Mouse (Mus musculus) myocyte (in vitro differentiated cells): Measurements from ENCODE around the gene Sit1. TPM values are rescaled to one million over a fixed set of nuclear protein-coding genes. Genes with fewer than 3 reads are reported as not detected.
A peak's percentile ranks its signal among the peaks of the same experiment; 100 is the strongest.

Experiments used
- H3K27me3 ChIP-seq: one replicate; pipeline ENCODE4 v1.6.1; 2011; ENCODE audit not compliant: control insufficient read depth, insufficient read depth, insufficient read length
- H3K36me3 ChIP-seq: one replicate; pipeline ENCODE4 v1.6.1; 2011; ENCODE audit not compliant: control insufficient read depth, insufficient read depth
- H3K4me2 ChIP-seq: one replicate; pipeline ENCODE4 v1.6.1; 2011; ENCODE audit warnings: low read depth, control low read depth
- H3K4me3 ChIP-seq: one replicate; pipeline ENCODE4 v1.5.1; 2011; ENCODE audit warnings: mild to moderate bottlenecking, control low read depth, moderate library complexity
- H3K79me2 ChIP-seq: one replicate; pipeline ENCODE4 v1.6.1; 2011; ENCODE audit not compliant: control insufficient read depth, insufficient read depth
- H3ac ChIP-seq: one replicate; pipeline ENCODE4 v1.6.1; 2011; ENCODE audit not compliant: control insufficient read depth, insufficient read length
- CEBPB ChIP-seq: IDR thresholded peaks from 2 replicates; pipeline ENCODE4 v1.6.1; 2011; ENCODE audit warnings: mild to moderate bottlenecking, moderate library complexity; ENCODE audit not compliant: poor library complexity, insufficient read depth, severe bottlenecking
- E2F4 ChIP-seq: IDR thresholded peaks from one replicate; pipeline ENCODE4 v1.6.1; 2011; ENCODE audit warnings: mild to moderate bottlenecking, control low read depth, moderate library complexity; ENCODE audit not compliant: insufficient read depth
- MAX ChIP-seq: IDR thresholded peaks from one replicate; pipeline ENCODE4 v1.6.1; 2011; ENCODE audit warnings: low read depth, mild to moderate bottlenecking, control low read depth
- MYOD1 ChIP-seq, 3 experiments: IDR thresholded peaks; one replicate each; pipeline ENCODE4 v1.6.1; 2011; ENCODE audit warnings: control low read depth in 2 of 3, low read depth in 2 of 3, mild to moderate bottlenecking in 2 of 3, moderate library complexity in 1 of 3; ENCODE audit not compliant: insufficient read length in 2 of 3, control insufficient read depth in 1 of 3
- MYOG ChIP-seq, 3 experiments: IDR thresholded peaks; one replicate each; pipeline ENCODE4 v1.6.1; 2011; ENCODE audit warnings: control low read depth in 2 of 3, low read depth in 2 of 3, mild to moderate bottlenecking in 2 of 3; ENCODE audit not compliant: insufficient read length in 2 of 3, control insufficient read depth in 1 of 3, insufficient read depth in 1 of 3
- POLR2A ChIP-seq: IDR thresholded peaks from one replicate; pipeline ENCODE4 v1.6.1; 2011; ENCODE audit warnings: low read depth, mild to moderate bottlenecking, control low read depth, moderate library complexity; ENCODE audit not compliant: insufficient read length
- POLR2AphosphoS2 ChIP-seq: IDR thresholded peaks from one replicate; pipeline ENCODE4 v1.6.1; 2011; ENCODE audit warnings: low read depth, control low read depth; ENCODE audit not compliant: insufficient read length
- REST ChIP-seq: IDR thresholded peaks from one replicate; pipeline ENCODE4 v1.6.1; 2011; ENCODE audit warnings: mild to moderate bottlenecking, control low read depth, moderate library complexity; ENCODE audit not compliant: insufficient read depth, insufficient read length
- SRF ChIP-seq: IDR thresholded peaks from one replicate; pipeline ENCODE4 v1.6.1; 2011; ENCODE audit warnings: low read depth; ENCODE audit not compliant: control insufficient read depth, insufficient read length
- TCF12 ChIP-seq: IDR thresholded peaks from one replicate; pipeline ENCODE4 v1.6.1; 2011; ENCODE audit warnings: mild to moderate bottlenecking, control low read depth; ENCODE audit not compliant: poor library complexity, insufficient read depth, severe bottlenecking
- TCF3 ChIP-seq: IDR thresholded peaks from one replicate; pipeline ENCODE4 v1.6.1; 2011; ENCODE audit warnings: low read depth, control low read depth; ENCODE audit not compliant: insufficient read length
- USF1 ChIP-seq: IDR thresholded peaks from one replicate; pipeline ENCODE4 v1.6.1; 2011; ENCODE audit warnings: low read depth, mild to moderate bottlenecking, control low read depth, moderate library complexity
- polyA plus RNA-seq: library from polyadenylated mRNA; unstranded; fragments of >200 nt; fragmentation: generic; extraction: Trizol; gene quantifications from one replicate; pipeline ENCODE4 v1.2.1, GENCODE M21; 2012; ENCODE audit warnings: missing spikeins

The Sit1 gene
- polyA plus RNA-seq, 1 experiment, result not detected

GRCm38 (mm10) chr4:43527880-43528279 is 44.3 kb upstream of the Sit1 start:
- Histone ChIP-seq H3K36me3 (peaks cover 20% of the 10 kb centered on the region), H3ac (no peak overlapping the region), H3K79me2 (no peaks in the 10 kb centered on the region), H3K4me3 (no peak overlapping the region), H3K4me2 (no peak overlapping the region), H3K27me3 (no peaks in the 10 kb centered on the region)
- TF ChIP-seq TCF3 (no peak), SRF (no peak), MYOG (IDR thresholded peaks at IDR 0.05; ENCODE audit: control insufficient read depth in 1 of 3, insufficient read depth in 1 of 3, insufficient read length in 2 of 3, low read depth in 2 of 3) (no peak), MYOD1 (IDR thresholded peaks at IDR 0.05; ENCODE audit: control insufficient read depth in 1 of 3, insufficient read length in 2 of 3, low read depth in 2 of 3) (no peak), CEBPB (no peak), USF1 (no peak), POLR2AphosphoS2 (no peak), E2F4 (no peak), TCF12 (no peak), REST (no peak)

- peak overlapping the region; percentile 90 for H3K4me2 ChIP-seq
- no peak overlapping the region for H3ac ChIP-seq
- no peaks in the 10 kb centered on the region for H3K27me3 ChIP-seq
- H3K4me3 ChIP-seq, result peak overlapping the region; percentile 86
- TF ChIP-seq POLR2A (peak; percentile 46), POLR2AphosphoS2 (peak; percentile 46), MYOD1 (IDR thresholded peaks at IDR 0.05; ENCODE audit: control insufficient read depth in 1 of 3, insufficient read length in 2 of 3, low read depth in 2 of 3) (peak in 1 of 3 experiments; percentile 20), REST (no peak)
- peaks cover 26% of the 10 kb centered on the region for H3K79me2 ChIP-seq
- peaks cover 37% of the 10 kb centered on the region for H3K36me3 ChIP-seq
Measured at GRCm38 (mm10) chr4:43519956-43520355, 36.4 kb upstream of the Sit1 start.

GRCm38 (mm10) chr4:43519551-43519950 is 36.0 kb upstream of the Sit1 start:
- Histone ChIP-seq H3K36me3 (peaks cover 41% of the 10 kb centered on the region), H3ac (no peak overlapping the region), H3K79me2 (peaks cover 26% of the 10 kb centered on the region), H3K27me3 (no peaks in the 10 kb centered on the region), H3K4me2 (peak overlapping the region; percentile 90), H3K4me3 (peak overlapping the region; percentile 86)
- TF ChIP-seq CEBPB (no peak), REST (no peak), POLR2AphosphoS2 (no peak), MAX (no peak), USF1 (no peak), SRF (no peak), TCF12 (no peak), TCF3 (no peak), MYOD1 (IDR thresholded peaks at IDR 0.05; ENCODE audit: control insufficient read depth in 1 of 3, insufficient read length in 2 of 3, low read depth in 2 of 3) (no peak), POLR2A (no peak), E2F4 (no peak), MYOG (IDR thresholded peaks at IDR 0.05; ENCODE audit: control insufficient read depth in 1 of 3, insufficient read depth in 1 of 3, insufficient read length in 2 of 3, low read depth in 2 of 3) (no peak)

- Histone ChIP-seq H3K79me2 (peaks cover 12% of the 10 kb centered on the region), H3K4me3 (no peak overlapping the region), H3K36me3 (peaks cover 43% of the 10 kb centered on the region), H3K27me3 (no peaks in the 10 kb centered on the region), H3K4me2 (no peak overlapping the region), H3ac (no peak overlapping the region)
- TF ChIP-seq TCF3, result no peak
- peak; percentile 37 for TF ChIP-seq POLR2A
- TF ChIP-seq TCF12, result no peak
- TF ChIP-seq MAX, result no peak
- peak; percentile 54 for TF ChIP-seq POLR2AphosphoS2
Measured at GRCm38 (mm10) chr4:43515764-43516708, 32.5 kb upstream of the Sit1 start.

GRCm38 (mm10) chr4:43513791-43514190 is 30.3 kb upstream of the Sit1 start:
- TF ChIP-seq POLR2A, result peak; percentile 28
- TF ChIP-seq USF1, result no peak
- peak; percentile 90 for TF ChIP-seq POLR2AphosphoS2
- Histone ChIP-seq H3K36me3 (peaks cover 37% of the 10 kb centered on the region), H3K79me2 (no peaks in the 10 kb centered on the region)

More at GRCm38 (mm10) chr4:43513791-43514190, 30.3 kb upstream of the Sit1 start:
- Histone ChIP-seq H3K4me2 (no peak overlapping the region), H3K27me3 (no peaks in the 10 kb centered on the region), H3K4me3 (no peak overlapping the region), H3ac (no peak overlapping the region)
